Mouse (Mus musculus) limb, embryonic 14.5 days (tissue): ENCODE measurements around the gene Mrpl52. TPM values are rescaled to one million over a fixed set of nuclear protein-coding genes. Genes with fewer than 3 reads are reported as not detected.

Experiments
- ATAC-seq: fragments of 200-750 bp; cut with Nextera tagmentation; 2 replicates; pipeline ENCODE4 v1.8.0; 2017; ENCODE audit warnings: low read depth, moderate number of reproducible peaks, moderate TSS enrichment; ENCODE audit not compliant: low FRiP score
- DNase-seq: peaks from one replicate; pipeline ENCODE4 v3.0.0-alpha.2; 2015; ENCODE audit warnings: low spot score
- H3K27ac ChIP-seq: fragments of 300-500 bp; sonication (generic); replicated peaks from 2 replicates; pipeline ENCODE4 v1.5.1; 2014; ENCODE audit warnings: low read depth, mild to moderate bottlenecking, low read length, moderate library complexity, mixed read lengths
- H3K27me3 ChIP-seq: fragments of 300-500 bp; sonication (generic); 2 replicates; pipeline ENCODE4 v1.6.1; 2014; ENCODE audit warnings: low read length, mixed read lengths; ENCODE audit not compliant: control insufficient read depth, insufficient read depth
- H3K36me3 ChIP-seq: fragments of 300-500 bp; sonication (generic); 2 replicates; pipeline ENCODE4 v1.6.1; 2014; ENCODE audit warnings: mild to moderate bottlenecking, low read length, moderate library complexity, mixed read lengths; ENCODE audit not compliant: control insufficient read depth, insufficient read depth
- H3K4me1 ChIP-seq: fragments of 300-500 bp; sonication (generic); 2 replicates; pipeline ENCODE4 v1.6.1; 2014; ENCODE audit warnings: antibody characterized with exemption, low read length, mixed read lengths; ENCODE audit not compliant: control insufficient read depth, insufficient read depth
- H3K4me2 ChIP-seq: fragments of 300-500 bp; sonication (generic); replicated peaks from 2 replicates; pipeline ENCODE4 v1.6.1; 2014; ENCODE audit warnings: low read depth, mild to moderate bottlenecking, low read length, moderate library complexity; ENCODE audit not compliant: severe bottlenecking
- H3K4me3 ChIP-seq: fragments of 300-500 bp; sonication (generic); replicated peaks from 2 replicates; pipeline ENCODE4 v1.5.1; 2014; ENCODE audit warnings: low read length
- H3K9ac ChIP-seq: fragments of 300-500 bp; sonication (generic); 2 replicates; pipeline ENCODE4 v1.6.1; 2014; ENCODE audit warnings: mild to moderate bottlenecking, low read depth, low read length, moderate library complexity; ENCODE audit not compliant: severe bottlenecking
- H3K9me3 ChIP-seq: fragments of 300-500 bp; sonication (generic); 2 replicates; pipeline ENCODE4 v1.6.1; 2016; ENCODE audit warnings: low read length; ENCODE audit not compliant: control insufficient read depth
- POLR2A ChIP-seq: fragments of 200-500 bp; IDR thresholded peaks from 2 replicates; pipeline ENCODE4 v1.8.0; 2012; ENCODE audit warnings: inconsistent platforms, mild to moderate bottlenecking, moderate library complexity, borderline replicate concordance; ENCODE audit not compliant: insufficient read depth, insufficient read length; ENCODE audit errors: extremely low read depth
- WGBS: fragments of 180-500 bp; shearing (Covaris S2); extraction: QIAGEN DNeasy Blood & Tissue Kit; methylation state at CpG from one replicate; pipeline ENCODE4 v1.1.7; 2014; 5-methylcytosine and 5-hydroxymethylcytosine counted together
- polyA plus RNA-seq, 2 experiments: library from polyadenylated mRNA; depleted of rRNA in 1 of 2; stranded (reverse) in 1 of 2; unstranded in 1 of 2; fragments of >200 nt; fragmentation: Nextera tagmentation in 1 of 2; extraction: Ambion mirVana in 1 of 2; gene quantifications; 2 replicates each; pipeline versions ENCODE4 v1.2.1 to v1.2.3; 2012 to 2014

Gene Mrpl52
- polyA plus RNA-seq, 2 experiments, result 216 to 265 TPM

- WGBS, result 93% methylated on average over 14 of the region's 14 CpGs
- no peaks in the 10 kb centered on the region for H3K27me3 ChIP-seq
- peaks cover 25% of the 10 kb centered on the region for H3K4me1 ChIP-seq
- no peak for TF ChIP-seq POLR2A
- ATAC-seq (no peak), DNase-seq (no peak)
- no peak overlapping the region for H3K27ac ChIP-seq
- no peak overlapping the region for H3K4me2 ChIP-seq
- no peaks in the 10 kb centered on the region for H3K9me3 ChIP-seq
- no peak overlapping the region for H3K9ac ChIP-seq
- no peak overlapping the region for H3K4me3 ChIP-seq
- peaks cover 64% of the 10 kb centered on the region for H3K36me3 ChIP-seq
Measured at GRCm38 (mm10) chr14:54440538-54440937, 13.8 kb downstream of the Mrpl52 start.

- Histone ChIP-seq H3K27ac (no peak overlapping the region), H3K9ac (no peak overlapping the region), H3K27me3 (no peaks in the 10 kb centered on the region), H3K4me2 (no peak overlapping the region), H3K4me3 (no peak overlapping the region), H3K4me1 (peaks cover 25% of the 10 kb centered on the region), H3K36me3 (peaks cover 56% of the 10 kb centered on the region), H3K9me3 (no peaks in the 10 kb centered on the region)
- TF ChIP-seq POLR2A, result no peak
- WGBS, result 88% methylated on average over 4 of the region's 4 CpGs
- no peak for DNase-seq
- ATAC-seq, result no peak
Measured at GRCm38 (mm10) chr14:54441365-54441764, 14.7 kb downstream of the Mrpl52 start.

- no peak for DNase-seq
- ATAC-seq, result no peak
- H3K4me1 ChIP-seq, result peaks cover 25% of the 10 kb centered on the region
- H3K9ac ChIP-seq, result no peak overlapping the region
- H3K9me3 ChIP-seq, result no peaks in the 10 kb centered on the region
- H3K4me2 ChIP-seq, result peak overlapping the region; percentile 22; the same call in 1 of the 2 replicates
- no peaks in the 10 kb centered on the region for H3K27me3 ChIP-seq
- no peak overlapping the region for H3K4me3 ChIP-seq
- WGBS, result 82% methylated on average over 3 of the region's 3 CpGs
- peak overlapping the region; percentile 86 for H3K27ac ChIP-seq
- no peak for TF ChIP-seq POLR2A
- peaks cover 44% of the 10 kb centered on the region for H3K36me3 ChIP-seq
Measured at GRCm38 (mm10) chr14:54442548-54442947, 15.8 kb downstream of the Mrpl52 start.

- H3K27me3 ChIP-seq, result no peaks in the 10 kb centered on the region
- peak overlapping the region; percentile 22 for H3K4me2 ChIP-seq
- no peak for TF ChIP-seq POLR2A
- no peaks in the 10 kb centered on the region for H3K9me3 ChIP-seq
- peaks cover 25% of the 10 kb centered on the region for H3K4me1 ChIP-seq
- DNase-seq (peak; percentile 86), ATAC-seq (peak; percentile 86)
- peak overlapping the region; percentile 8; the same call in 1 of the 2 replicates for H3K9ac ChIP-seq
- 12% methylated on average over 3 of the region's 3 CpGs for WGBS
- peak overlapping the region; percentile 86 for H3K27ac ChIP-seq
- peaks cover 38% of the 10 kb centered on the region for H3K36me3 ChIP-seq
- H3K4me3 ChIP-seq, result no peak overlapping the region
Measured at GRCm38 (mm10) chr14:54443196-54443595, 16.5 kb downstream of the Mrpl52 start.

GRCm38 (mm10) chr14:54443712-54444618, 17.3 kb downstream of the Mrpl52 start:
- Histone ChIP-seq H3K4me1 (peaks cover 25% of the 10 kb centered on the region), H3K36me3 (peaks cover 30% of the 10 kb centered on the region), H3K4me3 (no peak overlapping the region), H3K27me3 (no peaks in the 10 kb centered on the region), H3K4me2 (no peak overlapping the region), H3K9ac (no peak overlapping the region), H3K27ac (peak overlapping the region; percentile 86), H3K9me3 (no peaks in the 10 kb centered on the region)
- TF ChIP-seq POLR2A, result no peak
- ATAC-seq (peak; percentile 67), DNase-seq (peak; percentile 82)
- 46% methylated on average over 15 of the region's 15 CpGs for WGBS
